Mouse (Mus musculus): Measurements from ENCODE around the gene Dnajc3. TPM values are rescaled to one million over a fixed set of nuclear protein-coding genes. Genes with fewer than 3 reads are reported as not detected.

The Dnajc3 gene
- polyA plus RNA-seq, 1 experiment from 2014 or later, result 44.1 TPM

- ATAC-seq (ENCODE audit: insufficient number of reproducible peaks, low FRiP score, low TSS enrichment, low read depth), result no peak
These were observed 50.0 kb downstream of the Dnajc3 start for GRCm38 (mm10) chr14:118987523-118988496.

GRCm38 (mm10) chr14:118995226-118995925, 57.6 kb downstream of the Dnajc3 start:
- no peak for ATAC-seq (ENCODE audit: insufficient number of reproducible peaks, low FRiP score, low TSS enrichment, low read depth)
- no peak overlapping the region for H3K4me2 ChIP-seq
- no peaks in the 10 kb centered on the region for H3K9me3 ChIP-seq
- 87% methylated on average over 9 of the region's 9 CpGs for WGBS
- no peak overlapping the region for H3K9ac ChIP-seq
- H3K4me3 ChIP-seq, result no peak overlapping the region
- H3K27me3 ChIP-seq, result no peaks in the 10 kb centered on the region
- H3K4me1 ChIP-seq, result no peaks in the 10 kb centered on the region
- H3K36me3 ChIP-seq, result peaks cover 45% of the 10 kb centered on the region
- H3K27ac ChIP-seq, result no peak overlapping the region

More at GRCm38 (mm10) chr14:118987523-118988496, 50.0 kb downstream of the Dnajc3 start:
- WGBS, result 59% methylated on average over 13 of the region's 13 CpGs
- Histone ChIP-seq H3K27ac (no peak overlapping the region), H3K9me3 (no peaks in the 10 kb centered on the region), H3K27me3 (no peaks in the 10 kb centered on the region), H3K4me3 (no peak overlapping the region), H3K4me2 (no peak overlapping the region), H3K9ac (no peak overlapping the region), H3K4me1 (no peaks in the 10 kb centered on the region), H3K36me3 (peaks cover 33% of the 10 kb centered on the region)

GRCm38 (mm10) chr14:119003320-119003719, 65.5 kb downstream of the Dnajc3 start:
- H3K9me3 ChIP-seq, result no peaks in the 10 kb centered on the region
- no peak for ATAC-seq (ENCODE audit: insufficient number of reproducible peaks, low FRiP score, low TSS enrichment, low read depth)
- H3K36me3 ChIP-seq, result peaks cover 21% of the 10 kb centered on the region

GRCm38 (mm10) chr14:119005834-119006233, 68.1 kb downstream of the Dnajc3 start:
- Histone ChIP-seq H3K9me3 (no peaks in the 10 kb centered on the region), H3K4me3 (no peak overlapping the region), H3K9ac (no peak overlapping the region), H3K27ac (no peak overlapping the region), H3K36me3 (peaks cover 19% of the 10 kb centered on the region), H3K4me1 (0 out of 2 replicates have a peak, but pooled peaks cover 3% of the 10 kb centered on the region), H3K27me3 (no peaks in the 10 kb centered on the region), H3K4me2 (no peak overlapping the region; the same call in 1 of the 2 replicates)
- no peak for ATAC-seq (ENCODE audit: insufficient number of reproducible peaks, low FRiP score, low TSS enrichment, low read depth)
- WGBS, result 7% methylated on average over 5 of the region's 5 CpGs

More at GRCm38 (mm10) chr14:119003320-119003719, 65.5 kb downstream of the Dnajc3 start:
- Histone ChIP-seq H3K27me3 (no peaks in the 10 kb centered on the region), H3K4me3 (no peak overlapping the region), H3K9ac (no peak overlapping the region), H3K4me2 (no peak overlapping the region), H3K27ac (no peak overlapping the region), H3K4me1 (0 out of 2 replicates have a peak, but pooled peaks cover 3% of the 10 kb centered on the region)

- H3K27me3 ChIP-seq, result no peaks in the 10 kb centered on the region
- H3K4me3 ChIP-seq, result peak overlapping the region; percentile 47
- 2% methylated on average over 49 of the region's 49 CpGs for WGBS
- H3K4me2 ChIP-seq, result peak overlapping the region; percentile 92
- ATAC-seq (ENCODE audit: insufficient number of reproducible peaks, low FRiP score, low TSS enrichment, low read depth), result no peak
- H3K9ac ChIP-seq, result 0 out of 2 replicates have a peak overlapping the region, but pooled peaks have one; percentile 26
- H3K36me3 ChIP-seq, result peaks cover 14% of the 10 kb centered on the region
- H3K4me1 ChIP-seq, result 0 out of 2 replicates have a peak, but pooled peaks cover 3% of the 10 kb centered on the region
- H3K9me3 ChIP-seq, result no peaks in the 10 kb centered on the region
- H3K27ac ChIP-seq, result peak overlapping the region; percentile 73
These were observed 68.8 kb downstream of the Dnajc3 start for GRCm38 (mm10) chr14:119006441-119007102.

GRCm38 (mm10) chr14:119007103-119007951, 69.6 kb downstream of the Dnajc3 start:
- Histone ChIP-seq H3K9me3 (no peaks in the 10 kb centered on the region), H3K4me3 (peak overlapping the region; percentile 47), H3K4me2 (peak overlapping the region; percentile 92), H3K27ac (peak overlapping the region; percentile 73), H3K36me3 (peaks cover 13% of the 10 kb centered on the region), H3K4me1 (0 out of 2 replicates have a peak, but pooled peaks cover 3% of the 10 kb centered on the region), H3K27me3 (no peaks in the 10 kb centered on the region), H3K9ac (0 out of 2 replicates have a peak overlapping the region, but pooled peaks have one; percentile 26)
- peak; percentile 99 for ATAC-seq (ENCODE audit: insufficient number of reproducible peaks, low FRiP score, low TSS enrichment, low read depth)
- 1% methylated on average over 13 of the region's 13 CpGs for WGBS

- Histone ChIP-seq H3K9ac (no peak overlapping the region), H3K27me3 (no peaks in the 10 kb centered on the region), H3K4me1 (0 out of 2 replicates have a peak, but pooled peaks cover 6% of the 10 kb centered on the region), H3K4me2 (peak overlapping the region; percentile 92), H3K27ac (0 out of 2 replicates have a peak overlapping the region, but pooled peaks have one; percentile 61), H3K4me3 (peak overlapping the region; percentile 47), H3K36me3 (peaks cover 18% of the 10 kb centered on the region), H3K9me3 (no peaks in the 10 kb centered on the region)
- no peak for ATAC-seq (ENCODE audit: insufficient number of reproducible peaks, low FRiP score, low TSS enrichment, low read depth)
- 50% methylated on average over 7 of the region's 7 CpGs for WGBS
These were observed 70.3 kb downstream of the Dnajc3 start for GRCm38 (mm10) chr14:119008031-119008590.

GRCm38 (mm10) chr14:119009531-119009930, 71.8 kb downstream of the Dnajc3 start:
- Histone ChIP-seq H3K4me2 (no peak overlapping the region), H3K4me3 (no peak overlapping the region), H3K9me3 (no peaks in the 10 kb centered on the region), H3K27me3 (no peaks in the 10 kb centered on the region), H3K27ac (no peak overlapping the region), H3K36me3 (peaks cover 27% of the 10 kb centered on the region), H3K9ac (no peak overlapping the region), H3K4me1 (0 out of 2 replicates have a peak, but pooled peaks cover 6% of the 10 kb centered on the region)
- no peak for ATAC-seq (ENCODE audit: insufficient number of reproducible peaks, low FRiP score, low TSS enrichment, low read depth)
- WGBS, result 95% methylated on average over 2 of the region's 2 CpGs

GRCm38 (mm10) chr14:119012607-119013431, 75.0 kb downstream of the Dnajc3 start:
- Histone ChIP-seq H3K4me3 (no peak overlapping the region), H3K27me3 (no peaks in the 10 kb centered on the region), H3K4me1 (0 out of 2 replicates have a peak, but pooled peaks cover 3% of the 10 kb centered on the region), H3K27ac (no peak overlapping the region), H3K9ac (no peak overlapping the region), H3K36me3 (peaks cover 34% of the 10 kb centered on the region), H3K9me3 (no peaks in the 10 kb centered on the region), H3K4me2 (peak overlapping the region; percentile 17; the same call in 1 of the 2 replicates)
- ATAC-seq (ENCODE audit: insufficient number of reproducible peaks, low FRiP score, low TSS enrichment, low read depth), result no peak
- 58% methylated on average over 23 of the region's 23 CpGs for WGBS

GRCm38 (mm10) chr14:119013549-119013948, 75.8 kb downstream of the Dnajc3 start:
- 66% methylated on average over 12 of the region's 12 CpGs for WGBS

More at GRCm38 (mm10) chr14:119013549-119013948, 75.8 kb downstream of the Dnajc3 start:
- no peak overlapping the region for H3K4me3 ChIP-seq
- no peak overlapping the region for H3K27ac ChIP-seq
- no peak overlapping the region for H3K9ac ChIP-seq
- H3K4me1 ChIP-seq, result 0 out of 2 replicates have a peak, but pooled peaks cover 3% of the 10 kb centered on the region
- H3K9me3 ChIP-seq, result no peaks in the 10 kb centered on the region
- H3K4me2 ChIP-seq, result no peak overlapping the region
- ATAC-seq (ENCODE audit: insufficient number of reproducible peaks, low FRiP score, low TSS enrichment, low read depth), result no peak
- no peaks in the 10 kb centered on the region for H3K27me3 ChIP-seq
- H3K36me3 ChIP-seq, result peaks cover 37% of the 10 kb centered on the region
